Mouse (Mus musculus): ENCODE data around the gene Frmpd4. TPM values are rescaled to one million over a fixed set of nuclear protein-coding genes. Genes with fewer than 3 reads are reported as not detected.

Frmpd4 gene
- polyA plus RNA-seq, 1 experiment from 2014 or later: 2.2 TPM

- Histone ChIP-seq H3K36me3 (ENCODE audit: control insufficient read depth, insufficient read depth, low read length) (no peaks in the 10 kb centered on the region), H3K4me3 (ENCODE audit: low read length) (no peak overlapping the region), H3K4me1 (ENCODE audit: control insufficient read depth, insufficient read depth, low read depth, low read length) (no peaks in the 10 kb centered on the region), H3K27me3 (replicated peaks; ENCODE audit: control insufficient read depth, insufficient read depth, low read length) (peaks cover 3% of the 10 kb centered on the region; the same call in 1 of the 2 replicates), H3K9me3 (ENCODE audit: control insufficient read depth, low read length) (no peaks in the 10 kb centered on the region), H3K4me2 (ENCODE audit: low read length) (no peak overlapping the region), H3K27ac (ENCODE audit: low read depth, low read length) (no peak overlapping the region), H3K9ac (ENCODE audit: low read depth, low read length) (no peak overlapping the region)
- WGBS: 82% methylated on average over 4 of the region's 4 CpGs
- ATAC-seq: no peak
These were observed 556.4 kb downstream of the Frmpd4 start for GRCm38 (mm10) chrX:168020574-168021145.

- Histone ChIP-seq H3K4me3 (ENCODE audit: low read length) (no peak overlapping the region), H3K4me1 (ENCODE audit: control insufficient read depth, insufficient read depth, low read depth, low read length) (no peaks in the 10 kb centered on the region), H3K9me3 (ENCODE audit: control insufficient read depth, low read length) (no peaks in the 10 kb centered on the region), H3K9ac (ENCODE audit: low read depth, low read length) (no peak overlapping the region), H3K27ac (ENCODE audit: low read depth, low read length) (no peak overlapping the region), H3K36me3 (ENCODE audit: control insufficient read depth, insufficient read depth, low read length) (no peaks in the 10 kb centered on the region), H3K27me3 (replicated peaks; ENCODE audit: control insufficient read depth, insufficient read depth, low read length) (peaks cover 3% of the 10 kb centered on the region; the same call in 1 of the 2 replicates), H3K4me2 (ENCODE audit: low read length) (no peak overlapping the region)
- ATAC-seq: no peak
- WGBS: 73% methylated on average over 3 of the region's 3 CpGs
These were observed 559.2 kb downstream of the Frmpd4 start for GRCm38 (mm10) chrX:168017792-168018191.

GRCm38 (mm10) chrX:167984835-167985234 lies 592.2 kb downstream of the Frmpd4 start:
- Histone ChIP-seq H3K36me3 (ENCODE audit: control insufficient read depth, insufficient read depth, low read length) (no peaks in the 10 kb centered on the region), H3K4me1 (ENCODE audit: control insufficient read depth, insufficient read depth, low read depth, low read length) (no peaks in the 10 kb centered on the region), H3K27me3 (replicated peaks; ENCODE audit: control insufficient read depth, insufficient read depth, low read length) (0 out of 2 replicates have a peak, but pooled peaks cover 2% of the 10 kb centered on the region), H3K4me3 (ENCODE audit: low read length) (no peak overlapping the region), H3K27ac (ENCODE audit: low read depth, low read length) (no peak overlapping the region), H3K4me2 (ENCODE audit: low read length) (no peak overlapping the region), H3K9me3 (ENCODE audit: control insufficient read depth, low read length) (no peaks in the 10 kb centered on the region), H3K9ac (ENCODE audit: low read depth, low read length) (no peak overlapping the region)
- ATAC-seq: no peak

DNA sequence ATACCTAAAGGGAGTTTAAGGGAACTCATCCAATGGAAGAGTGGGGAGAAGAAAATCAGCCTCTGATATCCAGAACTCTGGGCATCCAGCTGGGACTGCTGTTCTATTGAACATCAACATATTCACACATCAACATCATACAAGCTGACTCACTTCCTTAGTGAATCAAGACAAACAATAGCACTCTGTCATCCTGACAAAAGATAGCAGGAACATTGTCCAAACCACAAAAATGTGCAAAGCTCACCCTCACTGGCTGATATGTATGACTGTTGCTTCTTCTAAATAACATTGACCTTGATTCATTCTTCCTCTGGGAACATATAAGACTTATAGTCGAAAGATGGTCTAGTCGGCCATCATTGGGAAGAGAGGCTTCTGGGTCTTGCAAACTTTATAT lies 625.8 kb downstream of the Frmpd4 start:
- Histone ChIP-seq H3K4me1 (ENCODE audit: control insufficient read depth, insufficient read depth, low read depth, low read length) (no peaks in the 10 kb centered on the region), H3K27me3 (replicated peaks; ENCODE audit: control insufficient read depth, insufficient read depth, low read length) (no peaks in the 10 kb centered on the region), H3K9me3 (ENCODE audit: control insufficient read depth, low read length) (no peaks in the 10 kb centered on the region), H3K4me2 (ENCODE audit: low read length) (no peak overlapping the region), H3K9ac (ENCODE audit: low read depth, low read length) (no peak overlapping the region), H3K27ac (ENCODE audit: low read depth, low read length) (no peak overlapping the region), H3K36me3 (ENCODE audit: control insufficient read depth, insufficient read depth, low read length) (no peaks in the 10 kb centered on the region), H3K4me3 (ENCODE audit: low read length) (no peak overlapping the region)
- WGBS: 91% methylated on average over 2 of the region's 2 CpGs
- ATAC-seq: no peak

- no peak for ATAC-seq
- Histone ChIP-seq H3K4me2 (ENCODE audit: low read length) (no peak overlapping the region), H3K27me3 (replicated peaks; ENCODE audit: control insufficient read depth, insufficient read depth, low read length) (no peaks in the 10 kb centered on the region; the same call in none of the 2 replicates), H3K4me3 (ENCODE audit: low read length) (no peak overlapping the region), H3K36me3 (ENCODE audit: control insufficient read depth, insufficient read depth, low read length) (no peaks in the 10 kb centered on the region), H3K4me1 (ENCODE audit: control insufficient read depth, insufficient read depth, low read depth, low read length) (no peaks in the 10 kb centered on the region), H3K9me3 (ENCODE audit: control insufficient read depth, low read length) (no peaks in the 10 kb centered on the region), H3K9ac (ENCODE audit: low read depth, low read length) (no peak overlapping the region), H3K27ac (ENCODE audit: low read depth, low read length) (no peak overlapping the region)
These were observed 667.5 kb downstream of the Frmpd4 start for GRCm38 (mm10) chrX:167909483-167909882.

DNA sequence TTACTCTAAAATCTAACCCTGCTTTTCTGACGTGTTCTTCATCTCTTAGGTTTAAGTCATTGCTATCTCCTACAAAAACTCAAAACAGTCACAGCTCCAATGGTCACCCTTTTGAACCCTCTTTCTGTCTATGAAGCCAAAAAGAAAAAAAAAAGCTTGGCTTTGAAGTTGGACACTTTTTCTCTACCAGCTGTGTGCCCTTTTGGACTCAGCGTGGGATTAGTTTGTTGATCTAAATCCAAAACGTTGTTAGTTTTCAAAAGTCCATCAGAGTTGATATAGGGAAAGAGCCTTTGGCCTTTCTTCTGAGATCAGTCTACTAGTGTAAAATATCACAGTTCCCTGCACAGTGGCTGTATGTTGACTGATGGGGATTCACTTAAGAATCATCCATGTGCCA lies 676.0 kb downstream of the Frmpd4 start:
- H3K9ac ChIP-seq (ENCODE audit: low read depth, low read length): no peak overlapping the region
- no peaks in the 10 kb centered on the region for H3K9me3 ChIP-seq (ENCODE audit: control insufficient read depth, low read length)
- H3K4me1 ChIP-seq (ENCODE audit: control insufficient read depth, insufficient read depth, low read depth, low read length): no peaks in the 10 kb centered on the region
- 78% methylated on average over 3 of the region's 3 CpGs for WGBS
- no peak overlapping the region for H3K4me3 ChIP-seq (ENCODE audit: low read length)
- no peaks in the 10 kb centered on the region; the same call in 1 of the 2 replicates for H3K27me3 ChIP-seq (replicated peaks; ENCODE audit: control insufficient read depth, insufficient read depth, low read length)
- H3K4me2 ChIP-seq (ENCODE audit: low read length): no peak overlapping the region
- no peaks in the 10 kb centered on the region for H3K36me3 ChIP-seq (ENCODE audit: control insufficient read depth, insufficient read depth, low read length)
- no peak for ATAC-seq
- H3K27ac ChIP-seq (ENCODE audit: low read depth, low read length): no peak overlapping the region

GRCm38 (mm10) chrX:167854821-167855220 lies 722.2 kb downstream of the Frmpd4 start:
- 45% methylated on average over 5 of the region's 5 CpGs for WGBS
- no peak overlapping the region for H3K9ac ChIP-seq (ENCODE audit: low read depth, low read length)
- no peaks in the 10 kb centered on the region for H3K4me1 ChIP-seq (ENCODE audit: control insufficient read depth, insufficient read depth, low read depth, low read length)
- no peak overlapping the region for H3K4me3 ChIP-seq (ENCODE audit: low read length)
- no peak overlapping the region for H3K4me2 ChIP-seq (ENCODE audit: low read length)
- H3K27ac ChIP-seq (ENCODE audit: low read depth, low read length): no peak overlapping the region
- no peaks in the 10 kb centered on the region for H3K9me3 ChIP-seq (ENCODE audit: control insufficient read depth, low read length)
- ATAC-seq: no peak
- no peaks in the 10 kb centered on the region; the same call in 1 of the 2 replicates for H3K27me3 ChIP-seq (replicated peaks; ENCODE audit: control insufficient read depth, insufficient read depth, low read length)
- H3K36me3 ChIP-seq (ENCODE audit: control insufficient read depth, insufficient read depth, low read length): no peaks in the 10 kb centered on the region

DNA sequence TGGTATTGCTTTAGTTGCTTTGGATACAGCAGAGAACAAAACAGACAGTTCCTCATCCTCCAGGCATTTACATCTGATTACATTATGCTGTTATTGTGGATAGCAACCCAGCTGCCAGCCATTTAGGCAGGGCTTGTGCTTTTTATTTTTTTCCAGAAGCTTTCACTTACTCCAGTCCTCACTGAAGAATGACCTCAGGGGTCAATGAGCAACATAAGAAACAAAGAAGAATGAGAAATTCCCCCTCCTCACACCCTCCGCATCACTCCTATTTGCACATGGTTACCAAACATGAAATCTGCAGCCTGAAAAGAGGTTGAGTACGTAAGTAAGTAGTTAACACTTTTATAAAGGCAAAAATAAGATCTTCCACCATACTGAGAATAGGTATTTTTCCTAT lies 744.5 kb downstream of the Frmpd4 start:
- Histone ChIP-seq H3K9me3 (ENCODE audit: control insufficient read depth, low read length) (no peaks in the 10 kb centered on the region), H3K36me3 (ENCODE audit: control insufficient read depth, insufficient read depth, low read length) (no peaks in the 10 kb centered on the region), H3K4me3 (ENCODE audit: low read length) (no peak overlapping the region), H3K4me1 (ENCODE audit: control insufficient read depth, insufficient read depth, low read depth, low read length) (no peaks in the 10 kb centered on the region), H3K9ac (ENCODE audit: low read depth, low read length) (no peak overlapping the region), H3K27me3 (replicated peaks; ENCODE audit: control insufficient read depth, insufficient read depth, low read length) (no peaks in the 10 kb centered on the region; the same call in 1 of the 2 replicates), H3K27ac (ENCODE audit: low read depth, low read length) (no peak overlapping the region), H3K4me2 (ENCODE audit: low read length) (no peak overlapping the region)
- 36% methylated on average over 2 of the region's 2 CpGs for WGBS
- no peak for ATAC-seq

- no peaks in the 10 kb centered on the region for H3K36me3 ChIP-seq (ENCODE audit: control insufficient read depth, insufficient read depth, low read length)
- no peak overlapping the region for H3K9ac ChIP-seq (ENCODE audit: low read depth, low read length)
- no peak overlapping the region for H3K4me3 ChIP-seq (ENCODE audit: low read length)
- no peak overlapping the region for H3K4me2 ChIP-seq (ENCODE audit: low read length)
- no peak overlapping the region for H3K27ac ChIP-seq (ENCODE audit: low read depth, low read length)
- no peaks in the 10 kb centered on the region for H3K27me3 ChIP-seq (replicated peaks; ENCODE audit: control insufficient read depth, insufficient read depth, low read length)
- no peak for ATAC-seq
- no peaks in the 10 kb centered on the region for H3K4me1 ChIP-seq (ENCODE audit: control insufficient read depth, insufficient read depth, low read depth, low read length)
- H3K9me3 ChIP-seq (ENCODE audit: control insufficient read depth, low read length): no peaks in the 10 kb centered on the region
These were observed 748.6 kb downstream of the Frmpd4 start for GRCm38 (mm10) chrX:167828456-167828855.

GRCm38 (mm10) chrX:167817363-167817762 lies 759.7 kb downstream of the Frmpd4 start:
- no peak for ATAC-seq
- no peak overlapping the region for H3K9ac ChIP-seq (ENCODE audit: low read depth, low read length)
- H3K4me1 ChIP-seq (ENCODE audit: control insufficient read depth, insufficient read depth, low read depth, low read length): no peaks in the 10 kb centered on the region
- H3K9me3 ChIP-seq (ENCODE audit: control insufficient read depth, low read length): no peaks in the 10 kb centered on the region
- H3K4me2 ChIP-seq (ENCODE audit: low read length): no peak overlapping the region
- 0 out of 2 replicates have a peak, but pooled peaks cover under 1% of the 10 kb centered on the region for H3K27me3 ChIP-seq (replicated peaks; ENCODE audit: control insufficient read depth, insufficient read depth, low read length)
- no peaks in the 10 kb centered on the region for H3K36me3 ChIP-seq (ENCODE audit: control insufficient read depth, insufficient read depth, low read length)
- no peak overlapping the region for H3K27ac ChIP-seq (ENCODE audit: low read depth, low read length)
- H3K4me3 ChIP-seq (ENCODE audit: low read length): no peak overlapping the region
- 59% methylated on average over 4 of the region's 4 CpGs for WGBS

All from hindbrain, embryonic 16.5 days (tissue).